Mouse (Mus musculus) small intestine, adult 2 months (tissue): Measurements from ENCODE around the gene Antxr2.

ENCODE experiments used
- CTCF ChIP-seq: fragments of 200-500 bp; IDR thresholded peaks from 2 replicates; pipeline ENCODE4 v1.5.1; 2012; ENCODE audit warnings: low read depth, mild to moderate bottlenecking, control low read depth, inconsistent platforms, low read length, moderate library complexity, mixed read lengths; ENCODE audit not compliant: insufficient replicate concordance, insufficient read length; ENCODE audit errors: extremely low read depth
- POLR2A ChIP-seq: fragments of 200-500 bp; IDR thresholded peaks from 2 replicates; pipeline ENCODE4 v1.6.1; 2012; ENCODE audit warnings: low read depth, mild to moderate bottlenecking, control low read depth, inconsistent platforms, low read length, moderate library complexity

GRCm38 (mm10) chr5:98016247-98017203 lies 14.3 kb downstream of the Antxr2 start:
- TF ChIP-seq CTCF (no peak), POLR2A (no peak)
